Mouse (Mus musculus): ENCODE data around the gene Tmem204. TPM values are rescaled to one million over a fixed set of nuclear protein-coding genes. Genes with fewer than 3 reads are reported as not detected.
A peak's percentile ranks its signal among the peaks of the same experiment; 100 is the strongest.

The Tmem204 gene
- polyA plus RNA-seq, 1 experiment from 2014 or later: 11.1 TPM

DNA sequence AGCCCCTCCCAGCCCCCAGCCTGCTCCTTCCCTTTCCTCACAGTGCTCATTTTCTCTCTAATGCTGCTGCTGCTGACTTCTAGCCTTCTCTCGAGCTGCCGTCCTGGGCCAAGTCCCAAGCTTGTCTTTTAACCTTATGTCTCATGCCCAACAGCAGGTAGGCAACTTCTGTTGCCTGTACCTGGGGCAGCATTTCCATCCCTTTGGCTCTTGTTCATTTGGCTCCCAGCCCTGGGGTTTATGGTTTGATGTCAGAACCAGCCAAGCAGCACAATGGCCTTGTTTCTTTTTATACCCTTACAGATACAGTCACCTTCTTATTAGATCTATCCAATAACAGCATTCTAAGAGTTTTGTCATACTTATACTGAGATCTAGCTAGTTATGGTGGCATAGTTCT lies 12.8 kb upstream of the Tmem204 start:
- Histone ChIP-seq H3K4me1 (ENCODE audit: control insufficient read depth, insufficient read depth, low read length) (no peaks in the 10 kb centered on the region), H3K9ac (ENCODE audit: low read depth, low read length) (no peak overlapping the region), H3K4me2 (ENCODE audit: low read length) (no peak overlapping the region), H3K27me3 (ENCODE audit: control insufficient read depth, insufficient read depth, low read depth, low read length) (no peaks in the 10 kb centered on the region), H3K9me3 (replicated peaks; ENCODE audit: control insufficient read depth, low read length, poor library complexity, severe bottlenecking) (no peaks in the 10 kb centered on the region), H3K4me3 (ENCODE audit: low read depth, low read length) (no peak overlapping the region), H3K36me3 (ENCODE audit: control insufficient read depth, insufficient read depth, low read length) (peaks cover 35% of the 10 kb centered on the region), H3K27ac (ENCODE audit: low read length) (no peak overlapping the region)
- no peak for ATAC-seq
- 82% methylated on average over 2 of the region's 2 CpGs for WGBS

DNA sequence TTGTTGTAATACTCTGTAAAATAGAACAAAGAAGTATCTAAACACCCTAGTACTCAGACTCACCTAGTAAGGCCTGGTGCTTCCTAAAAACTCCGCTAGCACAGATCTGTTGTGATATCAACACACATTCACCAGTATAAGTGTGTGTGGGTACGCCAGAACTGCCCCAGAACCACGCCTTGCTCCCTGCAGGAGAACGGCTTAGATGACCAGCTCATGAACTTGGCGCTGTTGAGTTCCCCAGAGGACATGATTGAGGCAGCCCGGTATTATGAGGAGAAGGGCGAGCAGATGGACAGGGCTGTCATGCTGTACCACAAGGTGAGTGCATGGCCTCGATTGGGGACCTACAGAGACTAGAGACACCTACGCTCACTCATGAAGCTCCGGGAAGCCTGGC lies 7.1 kb upstream of the Tmem204 start:
- Histone ChIP-seq H3K9ac (ENCODE audit: low read depth, low read length) (no peak overlapping the region), H3K4me3 (ENCODE audit: low read depth, low read length) (no peak overlapping the region), H3K4me1 (ENCODE audit: control insufficient read depth, insufficient read depth, low read length) (no peaks in the 10 kb centered on the region), H3K27ac (ENCODE audit: low read length) (no peak overlapping the region), H3K9me3 (replicated peaks; ENCODE audit: control insufficient read depth, low read length, poor library complexity, severe bottlenecking) (no peaks in the 10 kb centered on the region), H3K27me3 (ENCODE audit: control insufficient read depth, insufficient read depth, low read depth, low read length) (no peaks in the 10 kb centered on the region), H3K4me2 (ENCODE audit: low read length) (no peak overlapping the region), H3K36me3 (ENCODE audit: control insufficient read depth, insufficient read depth, low read length) (peaks cover 5% of the 10 kb centered on the region)
- no peak for ATAC-seq
- WGBS: 95% methylated on average over 10 of the region's 10 CpGs

DNA sequence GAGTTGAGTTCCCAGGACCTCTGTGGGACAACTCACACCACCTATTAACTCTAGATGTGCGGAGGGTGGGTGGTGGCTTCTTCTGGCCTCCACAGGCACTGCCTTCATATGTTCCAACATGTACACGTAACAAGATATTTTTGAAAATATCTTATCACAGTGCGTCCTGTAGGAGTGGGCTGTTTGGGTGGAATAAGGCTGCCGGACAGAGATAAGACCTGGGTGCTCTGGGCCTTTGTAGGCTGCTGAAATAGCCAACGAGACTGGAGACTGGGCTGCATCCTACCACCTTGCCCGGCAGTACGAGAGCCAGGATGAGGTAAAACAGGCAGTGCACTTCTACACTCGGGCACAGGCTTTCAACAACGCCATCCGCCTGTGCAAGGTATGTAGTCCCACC lies 5.8 kb upstream of the Tmem204 start:
- ATAC-seq: no peak
- Histone ChIP-seq H3K27ac (ENCODE audit: low read length) (no peak overlapping the region), H3K9me3 (replicated peaks; ENCODE audit: control insufficient read depth, low read length, poor library complexity, severe bottlenecking) (no peaks in the 10 kb centered on the region), H3K4me3 (ENCODE audit: low read depth, low read length) (no peak overlapping the region), H3K4me2 (ENCODE audit: low read length) (no peak overlapping the region), H3K27me3 (ENCODE audit: control insufficient read depth, insufficient read depth, low read depth, low read length) (no peaks in the 10 kb centered on the region), H3K9ac (ENCODE audit: low read depth, low read length) (no peak overlapping the region), H3K4me1 (ENCODE audit: control insufficient read depth, insufficient read depth, low read length) (no peaks in the 10 kb centered on the region), H3K36me3 (ENCODE audit: control insufficient read depth, insufficient read depth, low read length) (peaks cover 3% of the 10 kb centered on the region)
- 94% methylated on average over 10 of the region's 10 CpGs for WGBS

DNA sequence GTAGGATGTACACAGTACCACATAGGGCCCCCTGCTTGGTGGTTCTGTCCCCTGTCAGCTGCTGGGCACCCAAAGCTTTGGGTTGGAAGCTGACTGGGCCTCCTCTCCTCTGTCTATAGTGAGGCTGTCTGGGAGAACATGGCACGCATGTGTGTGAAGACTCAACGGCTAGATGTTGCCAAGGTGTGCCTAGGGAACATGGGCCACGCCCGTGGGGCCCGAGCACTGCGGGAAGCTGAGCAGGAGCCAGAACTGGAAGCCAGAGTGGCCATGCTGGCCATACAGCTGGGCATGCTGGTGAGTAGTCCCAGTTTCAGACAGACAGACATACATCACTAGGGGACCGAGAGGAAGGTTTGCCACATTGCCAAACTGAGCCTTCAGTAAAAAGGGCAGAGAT lies 3.3 kb upstream of the Tmem204 start:
- H3K9ac ChIP-seq (ENCODE audit: low read depth, low read length): no peak overlapping the region
- no peaks in the 10 kb centered on the region for H3K4me1 ChIP-seq (ENCODE audit: control insufficient read depth, insufficient read depth, low read length)
- no peak overlapping the region for H3K27ac ChIP-seq (ENCODE audit: low read length)
- no peak overlapping the region for H3K4me2 ChIP-seq (ENCODE audit: low read length)
- no peaks in the 10 kb centered on the region for H3K27me3 ChIP-seq (ENCODE audit: control insufficient read depth, insufficient read depth, low read depth, low read length)
- H3K36me3 ChIP-seq (ENCODE audit: control insufficient read depth, insufficient read depth, low read length): no peaks in the 10 kb centered on the region; the same call in 1 of the 2 replicates
- ATAC-seq: no peak
- 90% methylated on average over 7 of the region's 7 CpGs for WGBS
- H3K9me3 ChIP-seq (replicated peaks; ENCODE audit: control insufficient read depth, low read length, poor library complexity, severe bottlenecking): no peaks in the 10 kb centered on the region
- H3K4me3 ChIP-seq (ENCODE audit: low read depth, low read length): no peak overlapping the region

DNA sequence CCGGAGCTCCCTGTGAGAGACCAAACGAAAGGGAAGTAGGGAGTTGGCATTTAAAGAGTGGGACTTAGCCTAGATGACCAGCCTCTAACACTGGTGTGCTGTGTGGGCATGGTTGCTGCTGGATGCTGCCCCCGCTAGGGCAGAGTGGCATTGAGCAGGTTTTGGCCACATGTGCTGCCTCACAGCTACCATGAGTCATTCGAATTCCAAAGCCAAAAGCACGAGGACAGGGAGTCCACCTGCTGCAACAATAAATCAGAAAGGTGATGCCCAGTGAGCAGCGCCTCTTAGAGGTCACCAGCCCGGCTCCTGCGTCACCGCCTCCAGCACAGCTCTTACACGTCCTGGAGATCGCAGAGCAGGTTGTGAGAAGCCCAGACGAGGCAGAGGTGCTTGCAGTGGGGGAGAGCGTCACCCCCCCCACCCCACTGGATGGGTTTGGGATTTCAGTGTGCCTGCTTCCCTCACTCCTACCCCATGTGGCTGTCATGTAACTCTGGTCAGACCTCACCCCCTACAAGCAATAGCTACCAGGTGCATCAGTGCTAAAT lies 1.5 kb upstream of the Tmem204 start:
- no peak for ATAC-seq
- no peaks in the 10 kb centered on the region for H3K27me3 ChIP-seq (ENCODE audit: control insufficient read depth, insufficient read depth, low read depth, low read length)
- 81% methylated on average over 13 of the region's 13 CpGs for WGBS
- no peak overlapping the region for H3K27ac ChIP-seq (ENCODE audit: low read length)
- no peak overlapping the region for H3K4me2 ChIP-seq (ENCODE audit: low read length)
- H3K9me3 ChIP-seq (replicated peaks; ENCODE audit: control insufficient read depth, low read length, poor library complexity, severe bottlenecking): no peaks in the 10 kb centered on the region
- H3K9ac ChIP-seq (ENCODE audit: low read depth, low read length): no peak overlapping the region
- H3K4me3 ChIP-seq (ENCODE audit: low read depth, low read length): no peak overlapping the region
- H3K36me3 ChIP-seq (ENCODE audit: control insufficient read depth, insufficient read depth, low read length): no peaks in the 10 kb centered on the region; the same call in 1 of the 2 replicates
- H3K4me1 ChIP-seq (ENCODE audit: control insufficient read depth, insufficient read depth, low read length): no peaks in the 10 kb centered on the region

DNA sequence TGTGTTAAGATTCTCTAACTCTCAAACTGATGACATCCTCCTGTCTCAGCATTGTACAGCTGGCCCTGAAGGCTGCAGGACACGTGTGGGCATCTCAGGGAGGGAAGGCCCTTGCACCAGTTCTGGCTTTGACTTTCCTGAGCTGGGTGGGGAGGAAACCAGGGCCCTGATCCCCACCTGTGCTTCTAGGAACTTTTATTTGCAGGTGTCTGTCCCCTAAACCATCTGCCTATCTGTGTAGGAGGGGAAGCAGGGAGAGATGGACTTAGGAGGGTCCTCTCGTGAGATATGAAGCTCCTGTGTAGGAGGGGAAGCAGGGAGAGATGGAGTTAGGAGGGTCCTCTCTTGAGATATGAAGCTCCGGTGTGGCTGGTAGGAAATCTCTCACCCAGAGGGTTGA lies 504 bp downstream of the Tmem204 start:
- Histone ChIP-seq H3K9ac (ENCODE audit: low read depth, low read length) (no peak overlapping the region), H3K27me3 (ENCODE audit: control insufficient read depth, insufficient read depth, low read depth, low read length) (no peaks in the 10 kb centered on the region), H3K4me2 (ENCODE audit: low read length) (no peak overlapping the region), H3K4me1 (ENCODE audit: control insufficient read depth, insufficient read depth, low read length) (0 out of 2 replicates have a peak, but pooled peaks cover 4% of the 10 kb centered on the region), H3K4me3 (ENCODE audit: low read depth, low read length) (no peak overlapping the region), H3K9me3 (replicated peaks; ENCODE audit: control insufficient read depth, low read length, poor library complexity, severe bottlenecking) (no peaks in the 10 kb centered on the region), H3K36me3 (ENCODE audit: control insufficient read depth, insufficient read depth, low read length) (no peaks in the 10 kb centered on the region; the same call in 1 of the 2 replicates), H3K27ac (ENCODE audit: low read length) (no peak overlapping the region)
- no peak for ATAC-seq
- WGBS: 79% methylated on average over 3 of the region's 3 CpGs

DNA sequence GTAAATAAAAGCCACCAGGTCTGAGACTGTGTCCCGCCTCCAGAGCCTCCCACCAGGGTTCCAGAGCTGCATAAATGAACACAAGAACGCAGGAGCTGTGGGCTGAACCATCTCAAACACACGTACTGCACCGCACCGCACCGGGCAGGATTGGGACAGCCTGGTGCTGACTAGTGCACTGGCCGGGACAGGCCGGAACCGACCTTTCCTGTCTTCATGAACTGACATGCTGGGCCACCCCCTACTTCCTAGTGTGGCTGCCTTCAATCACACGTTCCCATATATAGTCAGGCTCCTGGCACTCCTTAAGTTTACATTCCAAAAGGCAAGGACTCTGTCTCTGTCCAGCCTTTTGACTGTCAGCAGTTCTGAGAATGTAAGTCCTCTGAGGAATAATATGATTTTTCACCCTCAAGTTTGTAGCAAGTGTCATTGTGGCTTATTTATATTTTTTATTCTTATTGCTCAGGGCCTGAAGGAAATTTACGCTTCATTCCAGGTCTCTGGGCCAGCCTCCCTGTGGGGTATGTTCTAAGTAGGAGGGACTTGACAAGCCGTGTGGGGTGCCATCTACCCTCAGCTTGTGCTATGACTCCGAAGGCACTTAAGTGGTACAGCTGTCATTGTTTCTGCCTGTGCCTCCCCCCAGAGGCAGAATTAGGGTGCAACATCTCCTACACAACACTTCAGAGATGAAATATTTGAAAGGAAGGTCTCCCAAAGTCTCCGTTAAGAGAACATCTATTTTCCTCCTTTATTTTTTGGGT lies 1.1 kb downstream of the Tmem204 start:
- Histone ChIP-seq H3K9ac (ENCODE audit: low read depth, low read length) (no peak overlapping the region), H3K27me3 (ENCODE audit: control insufficient read depth, insufficient read depth, low read depth, low read length) (no peaks in the 10 kb centered on the region), H3K4me1 (ENCODE audit: control insufficient read depth, insufficient read depth, low read length) (0 out of 2 replicates have a peak, but pooled peaks cover 4% of the 10 kb centered on the region), H3K4me3 (ENCODE audit: low read depth, low read length) (no peak overlapping the region), H3K4me2 (ENCODE audit: low read length) (no peak overlapping the region), H3K9me3 (replicated peaks; ENCODE audit: control insufficient read depth, low read length, poor library complexity, severe bottlenecking) (no peaks in the 10 kb centered on the region), H3K36me3 (ENCODE audit: control insufficient read depth, insufficient read depth, low read length) (no peaks in the 10 kb centered on the region), H3K27ac (ENCODE audit: low read length) (no peak overlapping the region)
- no peak for ATAC-seq
- 86% methylated on average over 14 of the region's 14 CpGs for WGBS

DNA sequence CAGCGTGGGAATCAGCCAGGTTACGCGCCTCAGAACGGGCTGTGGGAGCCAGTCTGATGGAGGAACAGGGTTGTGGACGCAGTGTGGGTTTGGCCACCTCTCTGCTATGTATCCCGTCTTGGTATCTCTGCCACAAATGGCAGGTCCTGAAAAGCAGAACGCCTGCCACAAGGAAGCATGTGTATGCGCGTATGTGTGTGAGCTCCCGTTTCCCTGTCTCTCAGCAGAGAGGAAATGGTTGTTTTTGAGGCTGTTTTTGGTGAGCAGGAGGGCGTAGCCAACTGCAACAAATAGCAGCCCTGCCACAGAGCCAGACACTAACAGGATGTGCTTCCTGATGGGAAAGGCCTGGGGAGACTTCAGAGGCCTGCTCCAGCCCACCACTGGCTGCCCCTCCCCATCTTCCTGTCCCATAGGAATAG lies 2.4 kb downstream of the Tmem204 start:
- H3K4me1 ChIP-seq (ENCODE audit: control insufficient read depth, insufficient read depth, low read length): 0 out of 2 replicates have a peak, but pooled peaks cover 4% of the 10 kb centered on the region
- H3K4me3 ChIP-seq (ENCODE audit: low read depth, low read length): peak overlapping the region; percentile 23
- no peak overlapping the region for H3K9ac ChIP-seq (ENCODE audit: low read depth, low read length)
- H3K27me3 ChIP-seq (ENCODE audit: control insufficient read depth, insufficient read depth, low read depth, low read length): no peaks in the 10 kb centered on the region
- peak overlapping the region; percentile 54; the same call in 1 of the 2 replicates for H3K27ac ChIP-seq (ENCODE audit: low read length)
- ATAC-seq: no peak
- no peaks in the 10 kb centered on the region for H3K36me3 ChIP-seq (ENCODE audit: control insufficient read depth, insufficient read depth, low read length)
- H3K4me2 ChIP-seq (ENCODE audit: low read length): no peak overlapping the region
- 89% methylated on average over 11 of the region's 11 CpGs for WGBS
- no peaks in the 10 kb centered on the region for H3K9me3 ChIP-seq (replicated peaks; ENCODE audit: control insufficient read depth, low read length, poor library complexity, severe bottlenecking)

DNA sequence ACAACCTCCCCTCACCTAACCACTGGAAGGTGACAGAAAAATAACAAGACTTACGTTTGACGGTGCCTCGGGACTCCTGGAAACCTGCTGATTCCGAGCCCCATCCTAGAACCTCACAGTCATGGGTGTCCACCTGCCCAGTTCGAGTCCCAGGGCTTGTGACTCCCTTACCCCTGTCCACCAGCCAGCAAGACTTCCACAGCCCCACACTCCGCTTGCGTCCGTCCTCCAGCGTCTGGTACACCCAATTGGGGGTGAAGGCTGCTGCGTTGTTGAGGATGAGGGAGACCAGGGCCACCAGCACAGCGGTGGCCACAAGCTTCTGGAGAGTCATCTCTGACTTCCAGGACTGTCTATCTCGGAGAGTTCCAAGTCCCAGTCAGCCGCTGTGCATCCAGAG lies 3.2 kb downstream of the Tmem204 start:
- Histone ChIP-seq H3K4me2 (ENCODE audit: low read length) (no peak overlapping the region), H3K9ac (ENCODE audit: low read depth, low read length) (no peak overlapping the region)
- ATAC-seq: no peak

More for the DNA sequence above, 3.2 kb downstream of the Tmem204 start:
- no peaks in the 10 kb centered on the region for H3K36me3 ChIP-seq (ENCODE audit: control insufficient read depth, insufficient read depth, low read length)
- H3K4me1 ChIP-seq (ENCODE audit: control insufficient read depth, insufficient read depth, low read length): 0 out of 2 replicates have a peak, but pooled peaks cover 4% of the 10 kb centered on the region
- peak overlapping the region; percentile 23 for H3K4me3 ChIP-seq (ENCODE audit: low read depth, low read length)
- H3K27ac ChIP-seq (ENCODE audit: low read length): peak overlapping the region; percentile 54; the same call in 1 of the 2 replicates
- H3K27me3 ChIP-seq (ENCODE audit: control insufficient read depth, insufficient read depth, low read depth, low read length): no peaks in the 10 kb centered on the region
- 92% methylated on average over 13 of the region's 13 CpGs for WGBS
- H3K9me3 ChIP-seq (replicated peaks; ENCODE audit: control insufficient read depth, low read length, poor library complexity, severe bottlenecking): no peaks in the 10 kb centered on the region

Measured in midbrain, embryonic 16.5 days (tissue).